Mouse (Mus musculus) neural tube, embryonic 14.5 days (tissue): ENCODE results near the gene Xrcc6. TPM values are rescaled to one million over a fixed set of nuclear protein-coding genes. Genes with fewer than 3 reads are reported as not detected.
A peak's percentile ranks its signal among the peaks of the same experiment; 100 is the strongest.

Source experiments
- ATAC-seq: fragments of 200-750 bp; cut with Nextera tagmentation; 2 replicates; pipeline ENCODE4 v1.8.0; 2017; ENCODE audit warnings: low read depth, mild to moderate bottlenecking, moderate TSS enrichment, moderate library complexity
- H3K27ac ChIP-seq: fragments of 300-500 bp; sonication (generic); 2 replicates; pipeline ENCODE4 v1.5.1; 2014; ENCODE audit warnings: low read depth, mild to moderate bottlenecking, control low read depth, low read length, moderate library complexity, mixed read lengths
- H3K27me3 ChIP-seq: fragments of 300-500 bp; sonication (generic); 2 replicates; pipeline ENCODE4 v1.6.1; 2014; ENCODE audit warnings: low read length; ENCODE audit not compliant: control insufficient read depth, insufficient read depth
- H3K36me3 ChIP-seq: fragments of 300-500 bp; sonication (generic); 2 replicates; pipeline ENCODE4 v1.6.1; 2014; ENCODE audit warnings: low read length, mixed read lengths; ENCODE audit not compliant: control insufficient read depth, insufficient read depth
- H3K4me1 ChIP-seq: fragments of 300-500 bp; sonication (generic); 2 replicates; pipeline ENCODE4 v1.6.1; 2014; ENCODE audit warnings: low read length; ENCODE audit not compliant: control insufficient read depth, insufficient read depth
- H3K4me2 ChIP-seq: fragments of 300-500 bp; sonication (generic); 2 replicates; pipeline ENCODE4 v1.6.1; 2014; ENCODE audit warnings: mild to moderate bottlenecking, low read depth, low read length, control low read depth
- H3K4me3 ChIP-seq: fragments of 300-500 bp; sonication (generic); 2 replicates; pipeline ENCODE4 v1.5.1; 2014; ENCODE audit warnings: low read depth, low read length, control low read depth, mixed read lengths
- H3K9ac ChIP-seq: fragments of 300-500 bp; sonication (generic); replicated peaks from 2 replicates; pipeline ENCODE4 v1.6.1; 2014; ENCODE audit warnings: low read depth, mild to moderate bottlenecking, control low read depth, low read length, mixed read lengths
- H3K9me3 ChIP-seq: fragments of 300-500 bp; sonication (generic); 2 replicates; pipeline ENCODE4 v1.6.1; 2016; ENCODE audit warnings: low read length; ENCODE audit not compliant: control insufficient read depth
- WGBS: fragments of 180-500 bp; shearing (Covaris S2); extraction: QIAGEN DNeasy Blood & Tissue Kit; methylation state at CpG from one replicate; pipeline ENCODE4 v1.1.7; 2014; 5-methylcytosine and 5-hydroxymethylcytosine counted together
- polyA plus RNA-seq: library from polyadenylated mRNA; unstranded; fragments of >200 nt; fragmentation: Nextera tagmentation; extraction: Ambion mirVana; gene quantifications from 2 replicates; pipeline ENCODE4 v1.2.1, GENCODE M21; 2014

The Xrcc6 gene
- polyA plus RNA-seq, 1 experiment from 2014 or later = 48.6 TPM

DNA sequence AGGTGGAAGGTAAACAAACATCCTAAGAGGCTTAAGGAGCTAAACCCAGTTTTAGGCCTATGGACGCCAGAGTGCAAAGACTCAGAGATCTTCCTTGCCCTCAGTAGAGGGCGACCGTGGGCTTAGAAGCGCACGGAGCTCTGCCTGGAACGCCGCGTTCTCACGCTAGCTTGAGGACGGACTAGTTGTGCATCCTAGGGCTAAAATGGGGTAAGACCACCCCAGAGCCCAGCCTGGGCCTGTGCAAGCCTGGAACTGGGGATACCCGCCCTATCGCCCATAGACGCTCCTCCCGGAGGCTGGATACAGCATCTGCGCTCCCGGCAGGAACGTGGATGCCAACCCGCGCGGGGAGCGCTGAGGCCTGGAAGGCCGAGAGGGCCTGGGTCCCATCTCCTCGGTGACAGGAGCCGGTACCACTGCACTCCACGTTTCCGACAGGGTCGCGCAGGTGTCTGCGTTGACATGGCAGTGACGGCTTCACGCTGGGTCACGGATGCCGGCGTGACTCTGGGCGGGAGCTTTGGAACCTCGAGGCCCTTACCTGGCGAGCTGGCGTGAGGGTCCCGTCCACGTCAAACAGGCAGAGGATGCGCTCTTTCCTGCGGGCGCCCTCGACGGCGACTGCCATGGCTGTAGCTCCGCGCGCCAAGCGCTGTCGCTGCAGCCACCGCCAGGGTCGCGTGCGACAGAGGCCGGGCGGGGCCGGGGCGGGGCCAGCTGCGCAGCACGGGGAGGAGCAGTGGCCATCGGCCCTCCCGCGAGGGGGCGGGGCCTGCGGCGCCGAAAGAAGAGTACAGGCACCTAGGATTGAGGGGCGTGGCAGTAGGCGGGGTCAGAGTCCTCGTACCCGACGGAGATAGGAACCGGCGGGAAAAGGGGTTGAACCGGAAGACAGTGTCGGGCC lies 27.2 kb upstream of the Xrcc6 start, which contains the start of gene Pmm1:
TSS of gene Pmm1 (minus strand) at position 760 of the 907 bp plus-strand sequence.
- peaks cover 2% of the 10 kb centered on the region for H3K36me3 ChIP-seq

GRCm38 (mm10) chr15:81961078-81961451 lies 26.6 kb upstream of the Xrcc6 start:
- WGBS = 2% methylated on average over 5 of the region's 8 CpGs
- no peak; the same call in 1 of the 2 replicates for ATAC-seq
- Histone ChIP-seq H3K4me1 (no peaks in the 10 kb centered on the region), H3K27me3 (no peaks in the 10 kb centered on the region), H3K4me3 (peak overlapping the region; percentile 65), H3K4me2 (peak overlapping the region; percentile 94), H3K9me3 (no peaks in the 10 kb centered on the region), H3K9ac (no peak overlapping the region), H3K36me3 (no peaks in the 10 kb centered on the region), H3K27ac (no peak overlapping the region)

More for the DNA sequence above, 27.2 kb upstream of the Xrcc6 start, which contains the start of gene Pmm1:
- Histone ChIP-seq H3K4me3 (peak within 1 kb of the TSS; percentile 65), H3K4me1 (no peaks in the 10 kb centered on the region), H3K9ac (peak within 1 kb of the TSS; percentile 82), H3K27me3 (no peaks in the 10 kb centered on the region), H3K27ac (peak within 1 kb of the TSS; percentile 86), H3K9me3 (no peaks in the 10 kb centered on the region), H3K4me2 (peak within 1 kb of the TSS; percentile 94)
- ATAC-seq = peak; percentile 96
- WGBS = under 1% methylated on average over 77 of the region's 77 CpGs

DNA sequence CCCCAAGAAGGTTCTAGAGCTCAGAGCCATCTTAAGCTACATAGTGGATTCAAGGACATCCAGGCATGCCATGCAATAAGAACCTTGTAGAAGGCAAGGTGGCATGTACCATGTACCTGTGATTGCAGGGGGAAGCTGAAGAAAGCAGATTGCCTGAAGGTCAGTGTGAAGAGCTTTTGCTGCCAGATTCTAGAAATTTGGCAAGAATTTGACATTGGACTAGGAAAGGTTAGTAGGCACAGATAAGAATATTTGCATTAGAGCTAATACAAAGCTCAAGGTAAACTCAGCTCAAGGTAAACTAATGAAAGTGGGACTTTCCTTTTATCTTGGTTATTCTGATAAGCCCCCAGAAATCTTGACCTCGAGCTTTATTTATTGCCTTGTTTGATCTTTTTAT lies 23.4 kb upstream of the Xrcc6 start:
- H3K4me3 ChIP-seq = no peak overlapping the region
- no peak for ATAC-seq
- 75% methylated on average over 1 of the region's 1 CpGs for WGBS

GRCm38 (mm10) chr15:81964980-81965545 lies 22.6 kb upstream of the Xrcc6 start:
- Histone ChIP-seq H3K36me3 (no peaks in the 10 kb centered on the region), H3K27me3 (no peaks in the 10 kb centered on the region), H3K9me3 (no peaks in the 10 kb centered on the region), H3K4me2 (no peak overlapping the region), H3K9ac (no peak overlapping the region), H3K4me3 (no peak overlapping the region), H3K4me1 (no peaks in the 10 kb centered on the region), H3K27ac (no peak overlapping the region)
- WGBS = 74% methylated on average over 4 of the region's 4 CpGs
- ATAC-seq = no peak

More for the DNA sequence above, 23.4 kb upstream of the Xrcc6 start:
- no peak overlapping the region for H3K4me2 ChIP-seq
- no peaks in the 10 kb centered on the region for H3K4me1 ChIP-seq
- H3K9ac ChIP-seq = no peak overlapping the region
- H3K27ac ChIP-seq = no peak overlapping the region
- no peaks in the 10 kb centered on the region for H3K27me3 ChIP-seq
- no peaks in the 10 kb centered on the region for H3K9me3 ChIP-seq
- no peaks in the 10 kb centered on the region for H3K36me3 ChIP-seq

GRCm38 (mm10) chr15:81966062-81966829 lies 21.4 kb upstream of the Xrcc6 start:
- Histone ChIP-seq H3K4me2 (no peak overlapping the region), H3K27me3 (no peaks in the 10 kb centered on the region), H3K36me3 (no peaks in the 10 kb centered on the region), H3K27ac (no peak overlapping the region), H3K9ac (no peak overlapping the region), H3K4me3 (no peak overlapping the region), H3K4me1 (no peaks in the 10 kb centered on the region), H3K9me3 (no peaks in the 10 kb centered on the region)
- ATAC-seq = no peak
- WGBS = 81% methylated on average over 13 of the region's 14 CpGs

GRCm38 (mm10) chr15:81967821-81968220 lies 19.8 kb upstream of the Xrcc6 start:
- no peaks in the 10 kb centered on the region for H3K27me3 ChIP-seq
- H3K9me3 ChIP-seq = no peaks in the 10 kb centered on the region
- no peaks in the 10 kb centered on the region for H3K36me3 ChIP-seq
- no peak overlapping the region for H3K9ac ChIP-seq
- ATAC-seq = no peak
- H3K4me3 ChIP-seq = no peak overlapping the region
- 92% methylated on average over 5 of the region's 5 CpGs for WGBS
- H3K4me2 ChIP-seq = no peak overlapping the region
- no peaks in the 10 kb centered on the region for H3K4me1 ChIP-seq
- H3K27ac ChIP-seq = no peak overlapping the region

DNA sequence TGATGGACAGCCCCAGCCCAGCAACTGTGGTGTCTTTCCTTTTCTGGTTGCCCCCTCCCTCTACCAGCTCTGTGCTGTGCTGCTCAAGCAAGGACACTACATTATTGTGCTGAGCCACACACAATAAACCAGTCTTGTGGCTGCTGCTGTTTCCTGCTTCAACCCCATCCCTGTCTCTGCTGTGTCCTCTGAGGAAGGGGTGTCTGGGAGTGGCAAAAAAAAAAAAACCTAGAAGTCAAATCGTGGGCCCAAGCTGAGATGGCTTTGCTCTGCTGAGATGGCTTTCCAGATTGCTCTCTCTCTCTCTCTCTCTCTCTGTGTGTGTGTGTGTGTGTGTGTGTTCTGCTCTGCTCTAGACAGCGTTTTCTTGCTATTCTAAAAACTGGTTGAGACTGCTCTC lies 19.2 kb upstream of the Xrcc6 start:
- no peak for ATAC-seq
- Histone ChIP-seq H3K36me3 (no peaks in the 10 kb centered on the region), H3K4me2 (no peak overlapping the region), H3K27me3 (no peaks in the 10 kb centered on the region), H3K9me3 (no peaks in the 10 kb centered on the region), H3K4me3 (no peak overlapping the region), H3K27ac (no peak overlapping the region), H3K9ac (no peak overlapping the region), H3K4me1 (no peaks in the 10 kb centered on the region)
- WGBS = 83% methylated on average over 2 of the region's 2 CpGs

GRCm38 (mm10) chr15:81969173-81969572 lies 18.5 kb upstream of the Xrcc6 start:
- Histone ChIP-seq H3K27me3 (no peaks in the 10 kb centered on the region), H3K36me3 (no peaks in the 10 kb centered on the region), H3K4me2 (no peak overlapping the region), H3K9me3 (no peaks in the 10 kb centered on the region), H3K9ac (no peak overlapping the region), H3K27ac (no peak overlapping the region), H3K4me3 (no peak overlapping the region), H3K4me1 (no peaks in the 10 kb centered on the region)
- no peak for ATAC-seq
- 72% methylated on average over 7 of the region's 7 CpGs for WGBS
